ENCODE assay signal across 15 mouse cellular contexts in genomic region chr4:137228566-137229115, GRCm38 (mm10). TPM values are rescaled to one million over a fixed set of nuclear protein-coding genes. Genes with fewer than 3 reads are reported as not detected.
DNase-seq lines count a peak whose midpoint lies in the region; ATAC-seq and TF ChIP-seq lines count a peak whose summit lies in the region.
"Had no signal": no experiment of that assay in that cellular context is flagged by ENCODE, and none has a peak within 500 bp of the region (broad histone marks: within the 10 kb centered on the region; RNA-seq: fewer than 3 reads in every experiment).

No protein-coding gene starts in this region.

- peak; percentile 6 for DNase-seq in hindbrain, postnatal 0 days (ENCODE audit: low spot score)
- no peak for DNase-seq in hindbrain, embryonic 14.5 days (ENCODE audit: low spot score)
- peak; percentile 53 for DNase-seq in left cerebral cortex, postnatal 4 days
- no peak for DNase-seq in left cerebral cortex, postnatal 14 days (ENCODE audit: low spot score in 2 of 2)
- peak; percentile 14 for DNase-seq in lung, postnatal 14 days
- DNase-seq: cerebellum, postnatal 36 days; liver, embryonic 13.5 days had no signal

- no peaks in the 10 kb centered on the region for H3K79me2 ChIP-seq in C2C12 (ENCODE audit: control insufficient read depth, insufficient read depth)

- no peaks in the 10 kb centered on the region for H3K9me3 ChIP-seq in hindbrain, postnatal 0 days (ENCODE audit: low read length)
- no peaks in the 10 kb centered on the region for H3K9me3 ChIP-seq in hindbrain, embryonic 14.5 days (ENCODE audit: control insufficient read depth, low read length)
- H3K9me3 ChIP-seq in intestine, embryonic 16.5 days (ENCODE audit: control insufficient read depth, low read length): no peaks in the 10 kb centered on the region
- H3K9me3 ChIP-seq: forebrain, embryonic 12.5 days; G1E; heart, embryonic 10.5 days; liver, embryonic 13.5 days; midbrain, embryonic 15.5 days had no signal

- H3K27me3 ChIP-seq in hindbrain, postnatal 0 days (ENCODE audit: insufficient read depth, low read length): no peaks in the 10 kb centered on the region
- H3K27me3 ChIP-seq in hindbrain, embryonic 14.5 days (ENCODE audit: control insufficient read depth, insufficient read depth, low read length): no peaks in the 10 kb centered on the region
- H3K27me3 ChIP-seq in C2C12 (ENCODE audit: control insufficient read depth, insufficient read depth, insufficient read length): no peaks in the 10 kb centered on the region
- no peaks in the 10 kb centered on the region for H3K27me3 ChIP-seq in intestine, embryonic 16.5 days (replicated peaks; ENCODE audit: control insufficient read depth, insufficient read depth, low read length)
- H3K27me3 ChIP-seq: liver, embryonic 13.5 days; midbrain, embryonic 15.5 days had no signal

- no peak for TF ChIP-seq CTCF in hindbrain, postnatal 0 days (IDR thresholded peaks at IDR 0.05; ENCODE audit: low read depth)
- TF ChIP-seq CTCF in C2C12 (IDR thresholded peaks at IDR 0.05; ENCODE audit: control insufficient read depth, insufficient read depth, insufficient read length): no peak

- no peak overlapping the region for H3K9ac ChIP-seq in hindbrain, postnatal 0 days (replicated peaks; ENCODE audit: low read length)
- H3K9ac ChIP-seq in hindbrain, embryonic 14.5 days: no peak overlapping the region
- no peak overlapping the region for H3K9ac ChIP-seq in intestine, embryonic 16.5 days (ENCODE audit: low read depth, low read length)
- H3K9ac ChIP-seq: forebrain, embryonic 12.5 days; liver, embryonic 13.5 days; midbrain, embryonic 15.5 days had no signal

- H3K79me3 ChIP-seq in C2C12 (ENCODE audit: low read depth): no peaks in the 10 kb centered on the region

- H3K4me3 ChIP-seq in hindbrain, postnatal 0 days (ENCODE audit: low read length): no peak overlapping the region
- no peak overlapping the region for H3K4me3 ChIP-seq in hindbrain, embryonic 14.5 days (replicated peaks; ENCODE audit: low read length)
- H3K4me3 ChIP-seq in C2C12 (ENCODE audit: insufficient read depth, poor library complexity, severe bottlenecking): no peak overlapping the region
- H3K4me3 ChIP-seq in intestine, embryonic 16.5 days (ENCODE audit: low read length): no peak overlapping the region
- H3K4me3 ChIP-seq: forebrain, embryonic 12.5 days; heart, embryonic 10.5 days; liver, embryonic 13.5 days; midbrain, embryonic 15.5 days had no signal

- H3K36me3 ChIP-seq in hindbrain, postnatal 0 days (ENCODE audit: insufficient read depth, low read length): no peaks in the 10 kb centered on the region
- no peaks in the 10 kb centered on the region for H3K36me3 ChIP-seq in hindbrain, embryonic 14.5 days (replicated peaks; ENCODE audit: control insufficient read depth, insufficient read depth)
- H3K36me3 ChIP-seq in C2C12 (ENCODE audit: control insufficient read depth, insufficient read depth): no peaks in the 10 kb centered on the region
- no peaks in the 10 kb centered on the region for H3K36me3 ChIP-seq in intestine, embryonic 16.5 days (ENCODE audit: control insufficient read depth, insufficient read depth, low read length)
- H3K36me3 ChIP-seq: forebrain, embryonic 12.5 days; G1E; heart, embryonic 10.5 days; liver, embryonic 13.5 days; midbrain, embryonic 15.5 days had no signal

- intact Hi-C loops in left cerebral cortex, postnatal 4 days (cut with DNase I): no loop called here
- intact Hi-C loops in left cerebral cortex, postnatal 14 days (cut with DNase I): no loop called here

- peaks cover 6% of the 10 kb centered on the region for H3K4me1 ChIP-seq in hindbrain, postnatal 0 days (ENCODE audit: insufficient read depth, low read length)
- H3K4me1 ChIP-seq in hindbrain, embryonic 14.5 days (replicated peaks; ENCODE audit: control insufficient read depth, insufficient read depth, low read length): 0 out of 2 replicates have a peak, but pooled peaks cover 7% of the 10 kb centered on the region
- peaks cover 6% of the 10 kb centered on the region; the same call in 1 of the 2 replicates for H3K4me1 ChIP-seq in intestine, embryonic 16.5 days (ENCODE audit: control insufficient read depth, insufficient read depth, low read length)
- H3K4me1 ChIP-seq: liver, embryonic 13.5 days; midbrain, embryonic 15.5 days had no signal

- no peak overlapping the region for H3K27ac ChIP-seq in hindbrain, postnatal 0 days
- no peak overlapping the region for H3K27ac ChIP-seq in hindbrain, embryonic 14.5 days
- no peak overlapping the region for H3K27ac ChIP-seq in intestine, embryonic 16.5 days (ENCODE audit: low read length)
- H3K27ac ChIP-seq: forebrain, embryonic 12.5 days; heart, embryonic 10.5 days; liver, embryonic 13.5 days; midbrain, embryonic 15.5 days had no signal

- ATAC-seq in hindbrain, postnatal 0 days: no peak
- no peak for ATAC-seq in hindbrain, embryonic 14.5 days (ENCODE audit: low FRiP score)
- no peak for ATAC-seq in intestine, embryonic 16.5 days
- ATAC-seq: CD4-positive, CD25-positive, alpha-beta regulatory T cell, adult 4 months; midbrain, embryonic 15.5 days had no signal

- H3K4me2 ChIP-seq in hindbrain, postnatal 0 days (ENCODE audit: low read depth, low read length): no peak overlapping the region
- H3K4me2 ChIP-seq in hindbrain, embryonic 14.5 days (replicated peaks): no peak overlapping the region
- H3K4me2 ChIP-seq in intestine, embryonic 16.5 days (ENCODE audit: low read depth, low read length): no peak overlapping the region
- H3K4me2 ChIP-seq: forebrain, embryonic 12.5 days; liver, embryonic 13.5 days; midbrain, embryonic 15.5 days had no signal

- 75% methylated on average over 15 of the region's 15 CpGs for WGBS in hindbrain, postnatal 0 days
- WGBS in hindbrain, embryonic 14.5 days: 88% methylated on average over 15 of the region's 15 CpGs
- WGBS in intestine, embryonic 16.5 days: 79% methylated on average over 15 of the region's 15 CpGs

- no peak overlapping the region for H3ac ChIP-seq in C2C12 (ENCODE audit: control insufficient read depth, insufficient read length, low read depth)

TF ChIP-seq in C2C12, 6 proteins besides CTCF, POLR2A, EP300 and RAD21:
- peak; percentile 13 for TF ChIP-seq MYOD1 (IDR thresholded peaks at IDR 0.05; ENCODE audit: control insufficient read depth, insufficient read length, low read depth)
- TF ChIP-seq MYOG (IDR thresholded peaks at IDR 0.05; ENCODE audit: control insufficient read depth, extremely low read depth, insufficient read length): no peak

RNA-seq across cellular contexts. Expression of gene Wnt4, which starts 48.6 kb away (rescaled TPM):
- 3.1 and 3.8 TPM in 2 replicates for total RNA-seq in hindbrain, postnatal 0 days (2014; rRNA removed)
- polyA plus RNA-seq in hindbrain, postnatal 0 days (2015; fragmentation: Nextera tagmentation; extraction: Ambion mirVana): 3.2 and 3.4 TPM in 2 replicates
- polyA plus RNA-seq in hindbrain, embryonic 14.5 days (2014; fragmentation: Nextera tagmentation; extraction: Ambion mirVana): 1.9 and 2.2 TPM in 2 replicates
- total RNA-seq in left cerebral cortex, postnatal 4 days (2021): 1 to 10 TPM; 7.5 to 7.7 TPM
- 10 to 100 TPM; 18.3 to 20.4 TPM for total RNA-seq in left cerebral cortex, postnatal 14 days (2021)
- 3.3 TPM for polyA plus RNA-seq in C2C12 (2012; fragmentation: generic; extraction: Trizol)
- polyA plus RNA-seq in intestine, embryonic 16.5 days (2015; fragmentation: Nextera tagmentation; extraction: Ambion mirVana): 1.0 TPM in 2 replicates
- total RNA-seq: megakaryocyte, adult 5-6 weeks had no signal
- polyA plus RNA-seq: G1E had no signal

Comparison
In these comparisons a context has a peak if more than half of its experiments do, and no peak if none do; other contexts are left out.
1. DNase-seq: peak in hindbrain, postnatal 0 days (single experiment), left cerebral cortex, postnatal 4 days (single experiment) and lung, postnatal 14 days (single experiment); none in hindbrain, embryonic 14.5 days (single experiment) and left cerebral cortex, postnatal 14 days (0 of 2).